Mouse (Mus musculus) CH12.LX (cell line): ENCODE results near the gene Hist2h4.

Experiments
- CHD1 ChIP-seq: IDR thresholded peaks from 2 replicates; pipeline ENCODE4 v1.6.1; 2012; ENCODE audit warnings: low read depth, low read length, improper control_type of control experiment, inconsistent platforms
- CHD2 ChIP-seq: IDR thresholded peaks from 2 replicates; pipeline ENCODE4 v1.6.1; 2011; ENCODE audit warnings: low read length, improper control_type of control experiment
- CTCF ChIP-seq, 2 experiments: IDR thresholded peaks in 1 of 2; conservative IDR thresholded peaks in 1 of 2; 2 replicates each; pipeline ENCODE4 v1.5.1; 2011 to 2012; ENCODE audit warnings: low read depth in 2 of 2, low read length in 2 of 2, improper control_type of control experiment in 1 of 2, inconsistent platforms in 1 of 2, mild to moderate bottlenecking in 1 of 2, moderate library complexity in 1 of 2
- ELF1 ChIP-seq: IDR thresholded peaks from 2 replicates; pipeline ENCODE4 v1.6.1; 2014; ENCODE audit warnings: low read depth, mild to moderate bottlenecking, inconsistent platforms, low read length, improper control_type of control experiment
- EP300 ChIP-seq: IDR thresholded peaks from 2 replicates; pipeline ENCODE4 v1.6.1; 2011; ENCODE audit warnings: low read length, improper control_type of control experiment
- HCFC1 ChIP-seq: IDR thresholded peaks from 2 replicates; pipeline ENCODE4 v1.6.1; 2012; ENCODE audit warnings: low read depth, mild to moderate bottlenecking, inconsistent platforms, low read length, improper control_type of control experiment
- JUN ChIP-seq: IDR thresholded peaks from 2 replicates; pipeline ENCODE4 v1.6.1; 2011; ENCODE audit warnings: low read depth, mild to moderate bottlenecking, low read length, improper control_type of control experiment, moderate library complexity; ENCODE audit not compliant: insufficient read depth
- MAX ChIP-seq: IDR thresholded peaks from 2 replicates; pipeline ENCODE4 v1.6.1; 2011; ENCODE audit warnings: low read length, improper control_type of control experiment
- NRF1 ChIP-seq: IDR thresholded peaks from 2 replicates; pipeline ENCODE4 v1.6.1; 2014; ENCODE audit warnings: low read depth, mild to moderate bottlenecking, inconsistent platforms, low read length, improper control_type of control experiment, moderate library complexity
- POLR2A ChIP-seq: IDR thresholded peaks from 2 replicates; pipeline ENCODE4 v1.6.1; 2011; ENCODE audit warnings: low read depth, mild to moderate bottlenecking, improper control_type of control experiment, low read length
- RCOR1 ChIP-seq: conservative IDR thresholded peaks from 2 replicates; pipeline ENCODE4 v1.6.1; 2012; ENCODE audit warnings: low read depth, mild to moderate bottlenecking, inconsistent platforms, low read length, improper control_type of control experiment
- SIN3A ChIP-seq: IDR thresholded peaks from 2 replicates; pipeline ENCODE4 v1.6.1; 2012; ENCODE audit warnings: low read length, improper control_type of control experiment, inconsistent platforms
- TCF12 ChIP-seq: IDR thresholded peaks from 2 replicates; pipeline ENCODE4 v1.6.1; 2014; ENCODE audit warnings: low read depth, mild to moderate bottlenecking, inconsistent platforms, low read length, improper control_type of control experiment

DNA sequence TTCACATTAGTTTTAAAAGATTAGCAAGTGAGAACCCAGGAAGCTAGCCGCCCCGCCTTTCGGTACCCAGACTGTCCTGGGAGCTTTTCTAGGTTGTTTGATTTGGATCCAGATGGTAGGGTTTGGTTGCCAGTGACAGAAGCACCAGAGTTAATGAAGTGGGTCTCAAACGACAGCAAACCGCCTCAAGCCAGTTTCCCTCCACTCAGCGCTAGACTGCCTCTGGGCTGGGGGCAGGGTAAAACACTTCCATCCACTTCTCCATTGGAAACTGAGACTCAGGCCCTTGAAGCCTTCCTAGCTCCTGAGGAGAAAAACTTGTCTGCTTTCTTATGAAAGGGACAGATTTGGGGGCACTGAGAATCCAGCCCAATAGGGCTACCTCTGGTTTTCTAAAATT lies 29.5 kb upstream of the Hist2h4 start:
- TF ChIP-seq SIN3A, result no peak
- no peak for TF ChIP-seq POLR2A
- no peak for TF ChIP-seq JUN
- TF ChIP-seq CTCF (conservative IDR thresholded peaks at IDR 0.05 in 1 of 2, IDR thresholded peaks at IDR 0.05 in 1 of 2; ENCODE audit: low read depth in 2 of 2, low read length in 2 of 2), result no peak
- TF ChIP-seq RCOR1, result no peak
- no peak for TF ChIP-seq MAX
- no peak for TF ChIP-seq TCF12
- TF ChIP-seq ELF1, result no peak
- TF ChIP-seq CHD1, result no peak
- no peak for TF ChIP-seq NRF1
- no peak for TF ChIP-seq HCFC1
- no peak for TF ChIP-seq CHD2
- no peak for TF ChIP-seq EP300
